ENCODE assay signal across 19 mouse cellular contexts in genomic region chr2:154684901-154685470, GRCm38 (mm10). TPM values are rescaled to one million over a fixed set of nuclear protein-coding genes. Genes with fewer than 3 reads are reported as not detected.
DNase-seq lines count a peak whose midpoint lies in the region; ATAC-seq lines count a peak whose summit lies in the region.
"Had no signal": no experiment of that assay in that cellular context is flagged by ENCODE, and none has a peak within 500 bp of the region (broad histone marks: within the 10 kb centered on the region; RNA-seq: fewer than 3 reads in every experiment).

No protein-coding gene starts in this region.

- intact Hi-C loops in left cerebral cortex, postnatal 14 days (cut with DNase I), result no loop called here

- DNase-seq in cerebellum, adult 9-11 months, result peak; percentile 20
- DNase-seq in cerebellum, postnatal 36 days, result no peak
- peak; percentile 21 to 34 for DNase-seq in lung, adult 18-20 months
- no peak for DNase-seq in lung, postnatal 14 days
- peak; percentile 19 for DNase-seq in lung, postnatal 25 days (ENCODE audit: low spot score)
- no peak for DNase-seq in left cerebral cortex, postnatal 14 days (ENCODE audit: low spot score in 2 of 2)
- DNase-seq: adrenal gland, postnatal 10 days; cerebellum, adult 8-10 months; embryo, embryonic 11 days; heart, postnatal 10 days; kidney, adult 9 months; kidney, postnatal 14 days; layer of hippocampus, adult 9-11 months; lung, embryonic 14.5 days; right cerebral cortex, postnatal 25 days had no signal

- ATAC-seq in neutrophil, adult 5-6 weeks (ENCODE audit: extremely low read depth, insufficient number of reproducible peaks, low FRiP score, poor library complexity, severe bottlenecking), result 0 out of 2 replicates have a peak, but pooled peaks have one; percentile 10
- ATAC-seq: forebrain, embryonic 16.5 days; intestine, postnatal 0 days; liver, embryonic 12.5 days had no signal

RNA-seq across cellular contexts. Expression of gene Chmp4b, which starts 33.5 kb away (rescaled TPM):
- 151 and 159 TPM in 2 replicates for total RNA-seq in neutrophil, adult 5-6 weeks (2017)
- 100 to 1,000 TPM; 207 to 208 TPM for total RNA-seq in left cerebral cortex, postnatal 14 days (2021)

Comparison
In these comparisons a context has a peak if more than half of its experiments do, and no peak if none do; other contexts are left out.
1. DNase-seq: peak in cerebellum, adult 9-11 months (single experiment), lung, adult 18-20 months (2 of 2) and lung, postnatal 25 days (single experiment); none in cerebellum, postnatal 36 days (0 of 2), lung, postnatal 14 days (single experiment) and left cerebral cortex, postnatal 14 days (0 of 2).